Mouse (Mus musculus): ENCODE results near the gene Tff3. TPM values are rescaled to one million over a fixed set of nuclear protein-coding genes. Genes with fewer than 3 reads are reported as not detected.

Gene Tff3
- polyA plus RNA-seq, 1 experiment from 2014 or later = 0.97 TPM

GRCm38 (mm10) chr17:31119429-31119828 lies 10.0 kb downstream of the Tff3 start:
- Histone ChIP-seq H3K36me3 (peaks cover 23% of the 10 kb centered on the region), H3K9ac (replicated peaks) (no peak overlapping the region), H3K4me1 (replicated peaks) (0 out of 2 replicates have a peak, but pooled peaks cover 3% of the 10 kb centered on the region), H3K9me3 (no peaks in the 10 kb centered on the region; the same call in 1 of the 2 replicates), H3K4me2 (replicated peaks) (no peak overlapping the region), H3K27ac (no peak overlapping the region), H3K4me3 (replicated peaks) (no peak overlapping the region), H3K27me3 (no peaks in the 10 kb centered on the region)
- peak; percentile 75 for ATAC-seq
- WGBS = 10% methylated on average over 7 of the region's 7 CpGs

- no peak overlapping the region for H3K4me3 ChIP-seq (replicated peaks)
- no peak overlapping the region for H3K4me2 ChIP-seq (replicated peaks)
- H3K36me3 ChIP-seq = peaks cover 32% of the 10 kb centered on the region
- no peaks in the 10 kb centered on the region for H3K27me3 ChIP-seq
- no peak overlapping the region for H3K27ac ChIP-seq
- no peaks in the 10 kb centered on the region for H3K9me3 ChIP-seq
- 89% methylated on average over 5 of the region's 5 CpGs for WGBS
- no peak overlapping the region for H3K9ac ChIP-seq (replicated peaks)
- no peak for ATAC-seq
- H3K4me1 ChIP-seq (replicated peaks) = peaks cover 16% of the 10 kb centered on the region
Observed at GRCm38 (mm10) chr17:31117946-31118345, 11.5 kb downstream of the Tff3 start.

- H3K4me1 ChIP-seq (replicated peaks) = peaks cover 18% of the 10 kb centered on the region
- H3K4me2 ChIP-seq (replicated peaks) = no peak overlapping the region
- no peak for ATAC-seq
- H3K36me3 ChIP-seq = peaks cover 49% of the 10 kb centered on the region
- no peak overlapping the region for H3K9ac ChIP-seq (replicated peaks)
- 71% methylated on average over 6 of the region's 6 CpGs for whole genome bisulfite sequencing
- no peak overlapping the region for H3K27ac ChIP-seq
- H3K4me3 ChIP-seq (replicated peaks) = no peak overlapping the region
- H3K9me3 ChIP-seq = no peaks in the 10 kb centered on the region
- H3K27me3 ChIP-seq = no peaks in the 10 kb centered on the region
Observed at GRCm38 (mm10) chr17:31116063-31116462, 13.4 kb downstream of the Tff3 start.

GRCm38 (mm10) chr17:31113191-31113856 lies 16.1 kb downstream of the Tff3 start:
- Histone ChIP-seq H3K9me3 (no peaks in the 10 kb centered on the region), H3K4me1 (replicated peaks) (peaks cover 15% of the 10 kb centered on the region), H3K27me3 (no peaks in the 10 kb centered on the region), H3K4me3 (replicated peaks) (no peak overlapping the region), H3K27ac (peak overlapping the region; percentile 61), H3K36me3 (peaks cover 75% of the 10 kb centered on the region), H3K9ac (replicated peaks) (no peak overlapping the region), H3K4me2 (replicated peaks) (no peak overlapping the region)
- ATAC-seq = peak; percentile 19; the same call in 1 of the 2 replicates
- WGBS = 16% methylated on average over 9 of the region's 9 CpGs

GRCm38 (mm10) chr17:31108388-31108787 lies 21.1 kb downstream of the Tff3 start:
- WGBS = 92% methylated on average over 15 of the region's 15 CpGs
- peaks cover 71% of the 10 kb centered on the region for H3K36me3 ChIP-seq

GRCm38 (mm10) chr17:31103823-31104222 lies 25.6 kb downstream of the Tff3 start:
- H3K27me3 ChIP-seq = no peaks in the 10 kb centered on the region
- no peaks in the 10 kb centered on the region for H3K4me1 ChIP-seq (replicated peaks)
- no peak overlapping the region for H3K4me2 ChIP-seq (replicated peaks)
- WGBS = 86% methylated on average over 8 of the region's 8 CpGs
- no peak overlapping the region for H3K4me3 ChIP-seq (replicated peaks)
- ATAC-seq = no peak
- H3K9ac ChIP-seq (replicated peaks) = no peak overlapping the region
- H3K27ac ChIP-seq = no peak overlapping the region
- no peaks in the 10 kb centered on the region for H3K9me3 ChIP-seq
- peaks cover 57% of the 10 kb centered on the region for H3K36me3 ChIP-seq

More at GRCm38 (mm10) chr17:31108388-31108787, 21.1 kb downstream of the Tff3 start:
- Histone ChIP-seq H3K9ac (replicated peaks) (no peak overlapping the region), H3K27me3 (no peaks in the 10 kb centered on the region), H3K27ac (no peak overlapping the region), H3K4me2 (replicated peaks) (no peak overlapping the region), H3K4me1 (replicated peaks) (peaks cover 7% of the 10 kb centered on the region), H3K4me3 (replicated peaks) (no peak overlapping the region), H3K9me3 (no peaks in the 10 kb centered on the region)
- ATAC-seq = no peak

- H3K4me3 ChIP-seq (replicated peaks) = no peak overlapping the region
- no peak overlapping the region for H3K4me2 ChIP-seq (replicated peaks)
- no peak for ATAC-seq
- H3K4me1 ChIP-seq (replicated peaks) = no peaks in the 10 kb centered on the region
- 86% methylated on average over 8 of the region's 8 CpGs for WGBS
- no peak overlapping the region for H3K27ac ChIP-seq
- H3K9ac ChIP-seq (replicated peaks) = no peak overlapping the region
- no peaks in the 10 kb centered on the region for H3K9me3 ChIP-seq
- no peaks in the 10 kb centered on the region for H3K27me3 ChIP-seq
- peaks cover 53% of the 10 kb centered on the region for H3K36me3 ChIP-seq
Observed at GRCm38 (mm10) chr17:31103007-31103570, 26.4 kb downstream of the Tff3 start.

- Histone ChIP-seq H3K27ac (no peak overlapping the region), H3K9me3 (no peaks in the 10 kb centered on the region), H3K4me3 (replicated peaks) (no peak overlapping the region), H3K4me1 (replicated peaks) (peaks cover 9% of the 10 kb centered on the region; the same call in 1 of the 2 replicates), H3K4me2 (replicated peaks) (no peak overlapping the region), H3K36me3 (peaks cover 60% of the 10 kb centered on the region), H3K27me3 (no peaks in the 10 kb centered on the region), H3K9ac (replicated peaks) (no peak overlapping the region)
- ATAC-seq = no peak
- WGBS = 88% methylated on average over 5 of the region's 5 CpGs
Observed at GRCm38 (mm10) chr17:31098788-31099187, 30.7 kb downstream of the Tff3 start.

GRCm38 (mm10) chr17:31096893-31097292 lies 32.6 kb downstream of the Tff3 start:
- Histone ChIP-seq H3K27ac (no peak overlapping the region), H3K9me3 (no peaks in the 10 kb centered on the region; the same call in 1 of the 2 replicates), H3K4me3 (replicated peaks) (no peak overlapping the region), H3K9ac (replicated peaks) (no peak overlapping the region), H3K27me3 (no peaks in the 10 kb centered on the region), H3K4me1 (replicated peaks) (peaks cover 14% of the 10 kb centered on the region), H3K4me2 (replicated peaks) (no peak overlapping the region), H3K36me3 (peaks cover 61% of the 10 kb centered on the region)
- WGBS = 91% methylated on average over 2 of the region's 2 CpGs
- ATAC-seq = no peak

- Histone ChIP-seq H3K27me3 (no peaks in the 10 kb centered on the region), H3K4me1 (replicated peaks) (peaks cover 25% of the 10 kb centered on the region), H3K27ac (no peak overlapping the region), H3K4me2 (replicated peaks) (no peak overlapping the region), H3K36me3 (peaks cover 58% of the 10 kb centered on the region), H3K9ac (replicated peaks) (no peak overlapping the region), H3K4me3 (replicated peaks) (no peak overlapping the region), H3K9me3 (no peaks in the 10 kb centered on the region; the same call in 1 of the 2 replicates)
- 85% methylated on average over 7 of the region's 7 CpGs for WGBS
- ATAC-seq = no peak
Observed at GRCm38 (mm10) chr17:31095570-31095969, 33.9 kb downstream of the Tff3 start.

- 57% methylated on average over 5 of the region's 5 CpGs for WGBS
- peaks cover 52% of the 10 kb centered on the region for H3K36me3 ChIP-seq
- ATAC-seq = no peak
Observed at GRCm38 (mm10) chr17:31094781-31095180, 34.7 kb downstream of the Tff3 start.

GRCm38 (mm10) chr17:31091023-31091735 lies 38.3 kb downstream of the Tff3 start:
- 34% methylated on average over 13 of the region's 13 CpGs for WGBS
- ATAC-seq = peak; percentile 40
- peaks cover 54% of the 10 kb centered on the region for H3K4me1 ChIP-seq (replicated peaks)

More at GRCm38 (mm10) chr17:31094781-31095180, 34.7 kb downstream of the Tff3 start:
- Histone ChIP-seq H3K4me3 (replicated peaks) (no peak overlapping the region), H3K4me1 (replicated peaks) (peaks cover 33% of the 10 kb centered on the region), H3K9ac (replicated peaks) (no peak overlapping the region), H3K27me3 (no peaks in the 10 kb centered on the region), H3K9me3 (no peaks in the 10 kb centered on the region; the same call in 1 of the 2 replicates), H3K27ac (no peak overlapping the region), H3K4me2 (replicated peaks) (no peak overlapping the region)

More at GRCm38 (mm10) chr17:31091023-31091735, 38.3 kb downstream of the Tff3 start:
- no peak overlapping the region for H3K4me2 ChIP-seq (replicated peaks)
- no peaks in the 10 kb centered on the region; the same call in 1 of the 2 replicates for H3K9me3 ChIP-seq
- H3K4me3 ChIP-seq (replicated peaks) = no peak overlapping the region
- no peak overlapping the region for H3K9ac ChIP-seq (replicated peaks)
- peaks cover 21% of the 10 kb centered on the region for H3K36me3 ChIP-seq
- H3K27me3 ChIP-seq = no peaks in the 10 kb centered on the region
- peak overlapping the region; percentile 68 for H3K27ac ChIP-seq
